Comparison of ENCODE assay signal across 8 mouse cellular contexts in genomic region chr8:122566766-122567165, GRCm38 (mm10). TPM values are rescaled to one million over a fixed set of nuclear protein-coding genes. Genes with fewer than 3 reads are reported as not detected.
DNase-seq lines count a peak whose midpoint lies in the region; ATAC-seq and TF ChIP-seq lines count a peak whose summit lies in the region.

No protein-coding gene starts in this region.

- H3K27ac ChIP-seq in lung, embryonic 14.5 days (ENCODE audit: low read depth), result peak overlapping the region; percentile 96
- H3K27ac ChIP-seq in forebrain, embryonic 14.5 days (ENCODE audit: low read depth, low read length), result peak overlapping the region; percentile 82; the same call in 1 of the 2 replicates
- peak overlapping the region; percentile 85 for H3K27ac ChIP-seq in limb, embryonic 14.5 days (replicated peaks; ENCODE audit: low read depth, low read length)
- peak overlapping the region; percentile 75 for H3K27ac ChIP-seq in small intestine, adult 2 months (ENCODE audit: insufficient read depth, low read depth, low read length)

- TF ChIP-seq CTCF in lung, embryonic 14.5 days (IDR thresholded peaks at IDR 0.05; ENCODE audit: low read depth), result no peak
- TF ChIP-seq CTCF in small intestine, adult 2 months (IDR thresholded peaks at IDR 0.05; ENCODE audit: extremely low read depth, insufficient read length, insufficient replicate concordance, low read depth, low read length), result no peak

- peak overlapping the region; percentile 94 for H3K4me3 ChIP-seq in lung, embryonic 14.5 days (ENCODE audit: low read depth, low read length)
- H3K4me3 ChIP-seq in forebrain, embryonic 14.5 days (ENCODE audit: low read depth, low read length), result peak overlapping the region; percentile 84
- peak overlapping the region; percentile 93 for H3K4me3 ChIP-seq in limb, embryonic 14.5 days (replicated peaks; ENCODE audit: low read length)
- H3K4me3 ChIP-seq in small intestine, adult 2 months (ENCODE audit: low read depth, low read length), result peak overlapping the region; percentile 88

- H3K9ac ChIP-seq in lung, embryonic 14.5 days, result peak overlapping the region; percentile 94
- H3K9ac ChIP-seq in forebrain, embryonic 14.5 days (ENCODE audit: low read length), result peak overlapping the region; percentile 84
- peak overlapping the region; percentile 94 for H3K9ac ChIP-seq in limb, embryonic 14.5 days (ENCODE audit: low read depth, low read length, severe bottlenecking)

- TF ChIP-seq POLR2A in limb, embryonic 14.5 days (IDR thresholded peaks at IDR 0.05; ENCODE audit: borderline replicate concordance, extremely low read depth, insufficient read depth, insufficient read length), result no peak
- no peak for TF ChIP-seq POLR2A in small intestine, adult 2 months (IDR thresholded peaks at IDR 0.05; ENCODE audit: low read depth, low read length)

- WGBS in lung, embryonic 14.5 days, result 26% methylated on average over 6 of the region's 6 CpGs
- 27% methylated on average over 6 of the region's 6 CpGs for WGBS in forebrain, embryonic 14.5 days
- 56% methylated on average over 6 of the region's 6 CpGs for WGBS in limb, embryonic 14.5 days
- 8% methylated on average over 6 of the region's 6 CpGs for WGBS in small intestine, adult 2 months

- peak overlapping the region; percentile 92 for H3K4me2 ChIP-seq in lung, embryonic 14.5 days
- H3K4me2 ChIP-seq in forebrain, embryonic 14.5 days (ENCODE audit: low read length), result peak overlapping the region; percentile 89
- H3K4me2 ChIP-seq in limb, embryonic 14.5 days (replicated peaks; ENCODE audit: low read depth, low read length, severe bottlenecking), result peak overlapping the region; percentile 84

- H3K36me3 ChIP-seq in lung, embryonic 14.5 days (ENCODE audit: insufficient read depth), result peaks cover 28% of the 10 kb centered on the region
- H3K36me3 ChIP-seq in forebrain, embryonic 14.5 days (ENCODE audit: control insufficient read depth, insufficient read depth, low read length), result peaks cover 19% of the 10 kb centered on the region
- peaks cover 29% of the 10 kb centered on the region for H3K36me3 ChIP-seq in limb, embryonic 14.5 days (ENCODE audit: control insufficient read depth, insufficient read depth, low read length)
- H3K36me3 ChIP-seq in small intestine, adult 2 months (ENCODE audit: control insufficient read depth, insufficient read depth, low read length), result peaks cover 12% of the 10 kb centered on the region

- peak; percentile 30 for DNase-seq in lung, embryonic 14.5 days
- DNase-seq in lung, postnatal 25 days (ENCODE audit: low spot score), result no peak
- DNase-seq in adrenal gland, postnatal 25 days, result peak; percentile 38
- DNase-seq in forebrain, embryonic 14.5 days (ENCODE audit: low spot score), result no peak
- no peak for DNase-seq in limb, embryonic 14.5 days (ENCODE audit: low spot score)
- no peak for DNase-seq in kidney, postnatal 25 days
- no peak for DNase-seq in layer of hippocampus, adult 18-20 months (ENCODE audit: low spot score in 2 of 2)

- peaks cover 17% of the 10 kb centered on the region for H3K4me1 ChIP-seq in lung, embryonic 14.5 days (ENCODE audit: insufficient read depth)
- peaks cover 13% of the 10 kb centered on the region for H3K4me1 ChIP-seq in forebrain, embryonic 14.5 days (ENCODE audit: control insufficient read depth, insufficient read depth, low read length)
- H3K4me1 ChIP-seq in limb, embryonic 14.5 days (ENCODE audit: control insufficient read depth, insufficient read depth, low read length), result peaks cover 19% of the 10 kb centered on the region
- H3K4me1 ChIP-seq in small intestine, adult 2 months (ENCODE audit: control insufficient read depth, insufficient read depth, insufficient read length, low read length), result peaks cover 16% of the 10 kb centered on the region

- no peaks in the 10 kb centered on the region for H3K9me3 ChIP-seq in lung, embryonic 14.5 days (ENCODE audit: low read depth, low read length)
- H3K9me3 ChIP-seq in forebrain, embryonic 14.5 days (replicated peaks; ENCODE audit: control insufficient read depth, low read length), result no peaks in the 10 kb centered on the region
- H3K9me3 ChIP-seq in limb, embryonic 14.5 days (ENCODE audit: control insufficient read depth, low read length), result no peaks in the 10 kb centered on the region

- ATAC-seq in lung, embryonic 14.5 days (ENCODE audit: insufficient read depth), result no peak
- ATAC-seq in forebrain, embryonic 14.5 days, result no peak
- ATAC-seq in limb, embryonic 14.5 days (ENCODE audit: low FRiP score, low read depth), result no peak

- no peaks in the 10 kb centered on the region for H3K27me3 ChIP-seq in lung, embryonic 14.5 days (ENCODE audit: insufficient read depth, low read length)
- H3K27me3 ChIP-seq in forebrain, embryonic 14.5 days (replicated peaks; ENCODE audit: control insufficient read depth, insufficient read depth, low read length), result no peaks in the 10 kb centered on the region
- H3K27me3 ChIP-seq in limb, embryonic 14.5 days (ENCODE audit: control insufficient read depth, insufficient read depth, low read length), result no peaks in the 10 kb centered on the region
- H3K27me3 ChIP-seq in small intestine, adult 2 months (ENCODE audit: control insufficient read depth, insufficient read depth, low read length), result no peaks in the 10 kb centered on the region

RNA-seq across cellular contexts. Expression of gene Cdt1, which starts 1.0 kb away (rescaled TPM):
- 47.1 and 50.3 TPM in 2 replicates for polyA plus RNA-seq in lung, embryonic 14.5 days (2014; fragmentation: Nextera tagmentation; extraction: Ambion mirVana)
- 12.5 and 17.7 TPM in 2 replicates for total RNA-seq in adrenal gland, postnatal 25 days (2021)
- 12.8 and 13.4 TPM in 2 replicates for polyA plus RNA-seq in forebrain, embryonic 14.5 days (2014; fragmentation: Nextera tagmentation; extraction: Ambion mirVana)
- polyA plus RNA-seq in limb, embryonic 14.5 days (2012; rRNA removed), result 79.0 and 103 TPM in 2 replicates
- polyA plus RNA-seq in limb, embryonic 14.5 days (2014; fragmentation: Nextera tagmentation; extraction: Ambion mirVana), result 34.0 and 34.2 TPM in 2 replicates
- 26.8 and 64.8 TPM in 2 replicates for polyA plus RNA-seq in small intestine, adult 2 months (2012; rRNA removed)
- 1 to 10 TPM; 1.2 to 1.8 TPM for total RNA-seq in layer of hippocampus, adult 18-20 months (2021)

RNA-seq across cellular contexts. Expression of gene Aprt, which starts 9.9 kb away (rescaled TPM):
- 338 and 366 TPM in 2 replicates for polyA plus RNA-seq in lung, embryonic 14.5 days (2014; fragmentation: Nextera tagmentation; extraction: Ambion mirVana)
- 50.6 and 66.4 TPM in 2 replicates for total RNA-seq in adrenal gland, postnatal 25 days (2021)
- polyA plus RNA-seq in forebrain, embryonic 14.5 days (2014; fragmentation: Nextera tagmentation; extraction: Ambion mirVana), result 200 and 247 TPM in 2 replicates
- polyA plus RNA-seq in limb, embryonic 14.5 days (2012; rRNA removed), result 199 and 217 TPM in 2 replicates
- polyA plus RNA-seq in limb, embryonic 14.5 days (2014; fragmentation: Nextera tagmentation; extraction: Ambion mirVana), result 348 and 382 TPM in 2 replicates
- 327 and 537 TPM in 2 replicates for polyA plus RNA-seq in small intestine, adult 2 months (2012; rRNA removed)
- 10 to 100 TPM; 58.1 to 61.6 TPM for total RNA-seq in layer of hippocampus, adult 18-20 months (2021)

RNA-seq across cellular contexts. Expression of gene Piezo1, which starts 15.6 kb away (rescaled TPM):
- polyA plus RNA-seq in lung, embryonic 14.5 days (2014; fragmentation: Nextera tagmentation; extraction: Ambion mirVana), result 26.6 and 27.7 TPM in 2 replicates
- 18.3 and 20.1 TPM in 2 replicates for total RNA-seq in adrenal gland, postnatal 25 days (2021)
- polyA plus RNA-seq in forebrain, embryonic 14.5 days (2014; fragmentation: Nextera tagmentation; extraction: Ambion mirVana), result 1.2 and 1.6 TPM in 2 replicates
- 93.3 and 120 TPM in 2 replicates for polyA plus RNA-seq in limb, embryonic 14.5 days (2012; rRNA removed)
- 20.4 and 20.7 TPM in 2 replicates for polyA plus RNA-seq in limb, embryonic 14.5 days (2014; fragmentation: Nextera tagmentation; extraction: Ambion mirVana)
- polyA plus RNA-seq in small intestine, adult 2 months (2012; rRNA removed), result 29.5 and 36.4 TPM in 2 replicates
- total RNA-seq in layer of hippocampus, adult 18-20 months (2021), result 1 to 10 TPM; 3.2 to 3.5 TPM

RNA-seq across cellular contexts. Expression of gene Galns, which starts 44.5 kb away (rescaled TPM):
- polyA plus RNA-seq in lung, embryonic 14.5 days (2014; fragmentation: Nextera tagmentation; extraction: Ambion mirVana), result 11.7 and 12.5 TPM in 2 replicates
- total RNA-seq in adrenal gland, postnatal 25 days (2021), result 6.2 and 7.3 TPM in 2 replicates
- polyA plus RNA-seq in forebrain, embryonic 14.5 days (2014; fragmentation: Nextera tagmentation; extraction: Ambion mirVana), result 3.5 and 4.3 TPM in 2 replicates
- 14.7 and 17.1 TPM in 2 replicates for polyA plus RNA-seq in limb, embryonic 14.5 days (2012; rRNA removed)
- 12.0 and 12.7 TPM in 2 replicates for polyA plus RNA-seq in limb, embryonic 14.5 days (2014; fragmentation: Nextera tagmentation; extraction: Ambion mirVana)
- 9.7 and 20.4 TPM in 2 replicates for polyA plus RNA-seq in small intestine, adult 2 months (2012; rRNA removed)
- 10 to 100 TPM; 10.2 to 10.9 TPM for total RNA-seq in layer of hippocampus, adult 18-20 months (2021)

RNA-seq across cellular contexts. Expression of gene Trappc2l, which starts 44.7 kb away (rescaled TPM):
- polyA plus RNA-seq in lung, embryonic 14.5 days (2014; fragmentation: Nextera tagmentation; extraction: Ambion mirVana), result 49.7 and 57.2 TPM in 2 replicates
- total RNA-seq in adrenal gland, postnatal 25 days (2021), result 57.9 and 63.3 TPM in 2 replicates
- 111 and 150 TPM in 2 replicates for polyA plus RNA-seq in forebrain, embryonic 14.5 days (2014; fragmentation: Nextera tagmentation; extraction: Ambion mirVana)
- polyA plus RNA-seq in limb, embryonic 14.5 days (2012; rRNA removed), result 96.8 and 129 TPM in 2 replicates
- polyA plus RNA-seq in limb, embryonic 14.5 days (2014; fragmentation: Nextera tagmentation; extraction: Ambion mirVana), result 70.2 and 70.5 TPM in 2 replicates
- polyA plus RNA-seq in small intestine, adult 2 months (2012; rRNA removed), result 59.9 and 161 TPM in 2 replicates
- total RNA-seq in layer of hippocampus, adult 18-20 months (2021), result 10 to 100 TPM; 82.1 to 82.7 TPM

Comparison
In these comparisons a context has a peak if more than half of its experiments do, and no peak if none do; other contexts are left out.
1. DNase-seq: peak in lung, embryonic 14.5 days (single experiment) and adrenal gland, postnatal 25 days (single experiment); none in lung, postnatal 25 days (single experiment), forebrain, embryonic 14.5 days (single experiment), limb, embryonic 14.5 days (single experiment), kidney, postnatal 25 days (0 of 2) and layer of hippocampus, adult 18-20 months (0 of 2).
2. Peak in every context shown above with its lines, with median percentiles within 50 percentile points of each other: H3K27ac ChIP-seq, H3K4me2 ChIP-seq, H3K4me3 ChIP-seq and H3K9ac ChIP-seq.